Mouse (Mus musculus) midbrain, postnatal 0 days (tissue): ENCODE data around the gene Fam71f2. TPM values are rescaled to one million over a fixed set of nuclear protein-coding genes. Genes with fewer than 3 reads are reported as not detected.

Experiments
- ATAC-seq: fragments of 200-750 bp; cut with Nextera tagmentation; 2 replicates; pipeline ENCODE4 v1.8.0; 2017; ENCODE audit warnings: moderate number of reproducible peaks, mild to moderate bottlenecking, moderate TSS enrichment, moderate library complexity; ENCODE audit not compliant: low FRiP score
- DNase-seq: peaks from one replicate; pipeline ENCODE4 v3.0.0-alpha.2; 2015; ENCODE audit warnings: low spot score
- H3K27ac ChIP-seq: fragments of 300-500 bp; sonication (generic); 2 replicates; pipeline ENCODE4 v1.5.1; 2014; ENCODE audit warnings: low read depth, mild to moderate bottlenecking, low read length, mixed read lengths
- H3K27me3 ChIP-seq: fragments of 300-500 bp; sonication (generic); 2 replicates; pipeline ENCODE4 v1.6.1; 2014; ENCODE audit warnings: low read length, control low read depth, mixed read lengths; ENCODE audit not compliant: insufficient read depth
- H3K36me3 ChIP-seq: fragments of 300-500 bp; sonication (generic); 2 replicates; pipeline ENCODE4 v1.6.1; 2014; ENCODE audit warnings: low read length, control low read depth, mixed read lengths; ENCODE audit not compliant: insufficient read depth
- H3K4me1 ChIP-seq: fragments of 300-500 bp; sonication (generic); 2 replicates; pipeline ENCODE4 v1.6.1; 2014; ENCODE audit warnings: mild to moderate bottlenecking, control low read depth, antibody characterized with exemption, low read length, mixed read lengths; ENCODE audit not compliant: insufficient read depth
- H3K4me2 ChIP-seq: fragments of 300-500 bp; sonication (generic); 2 replicates; pipeline ENCODE4 v1.6.1; 2014; ENCODE audit warnings: low read depth, mild to moderate bottlenecking, low read length, mixed read lengths; ENCODE audit not compliant: poor library complexity, severe bottlenecking
- H3K4me3 ChIP-seq: fragments of 300-500 bp; sonication (generic); 2 replicates; pipeline ENCODE4 v1.5.1; 2014; ENCODE audit warnings: low read depth, mild to moderate bottlenecking, low read length, moderate library complexity
- H3K9ac ChIP-seq: fragments of 300-500 bp; sonication (generic); replicated peaks from 2 replicates; pipeline ENCODE4 v1.6.1; 2014; ENCODE audit warnings: mild to moderate bottlenecking, low read length, moderate library complexity, mixed read lengths; ENCODE audit not compliant: poor library complexity, severe bottlenecking
- H3K9me3 ChIP-seq: fragments of 300-500 bp; sonication (generic); 2 replicates; pipeline ENCODE4 v1.6.1; 2016; ENCODE audit warnings: low read length, control low read depth
- CTCF ChIP-seq: IDR thresholded peaks from 2 replicates; pipeline ENCODE4 v1.5.1; 2016; ENCODE audit warnings: antibody characterized with exemption, mild to moderate bottlenecking
- WGBS: fragments of 180-500 bp; shearing (Covaris S2); extraction: QIAGEN DNeasy Blood & Tissue Kit; methylation state at CpG from one replicate; pipeline ENCODE4 v1.1.7; 2014; 5-methylcytosine and 5-hydroxymethylcytosine counted together
- polyA plus RNA-seq: library from polyadenylated mRNA; unstranded; fragments of >200 nt; fragmentation: Nextera tagmentation; extraction: Ambion mirVana; gene quantifications from 2 replicates; pipeline ENCODE4 v1.2.1, GENCODE M21; 2015
- total RNA-seq: library from RNA; depleted of rRNA; stranded (reverse); fragments of >200 nt; gene quantifications from 2 replicates; pipeline ENCODE4 v1.2.3, GENCODE M21; 2014

Fam71f2 gene
- total and polyA plus RNA-seq, 2 experiments from 2014 or later, result 0.44 to 0.58 TPM

DNA sequence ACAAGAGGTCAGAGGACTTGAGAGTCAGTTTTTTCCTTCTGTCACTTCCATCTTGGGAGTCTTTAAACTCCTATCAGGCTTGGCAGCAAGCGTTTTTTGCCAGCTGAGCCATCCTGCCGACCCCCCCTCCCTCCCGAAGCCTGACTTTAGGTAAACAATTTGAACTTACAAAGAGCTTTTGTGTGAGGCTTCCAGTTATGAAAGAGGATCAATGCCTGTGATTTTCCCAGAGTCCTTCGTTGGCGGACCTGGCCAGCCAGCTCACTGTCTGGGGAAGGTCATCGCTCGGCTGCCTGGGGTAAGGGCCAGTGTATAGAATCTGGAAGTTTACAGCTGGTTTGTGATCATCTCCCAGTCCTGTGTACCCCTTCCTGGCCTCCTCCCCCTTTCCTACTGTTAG is 1.3 kb downstream of the Fam71f2 start:
- ATAC-seq, result no peak
- H3K27me3 ChIP-seq, result no peaks in the 10 kb centered on the region
- no peak overlapping the region for H3K4me3 ChIP-seq
- TF ChIP-seq CTCF, result no peak
- H3K9ac ChIP-seq, result no peak overlapping the region
- no peak overlapping the region for H3K4me2 ChIP-seq
- H3K4me1 ChIP-seq, result no peaks in the 10 kb centered on the region
- DNase-seq, result no peak
- H3K36me3 ChIP-seq, result no peaks in the 10 kb centered on the region
- no peaks in the 10 kb centered on the region for H3K9me3 ChIP-seq
- 32% methylated on average over 7 of the region's 7 CpGs for WGBS
- H3K27ac ChIP-seq, result no peak overlapping the region

DNA sequence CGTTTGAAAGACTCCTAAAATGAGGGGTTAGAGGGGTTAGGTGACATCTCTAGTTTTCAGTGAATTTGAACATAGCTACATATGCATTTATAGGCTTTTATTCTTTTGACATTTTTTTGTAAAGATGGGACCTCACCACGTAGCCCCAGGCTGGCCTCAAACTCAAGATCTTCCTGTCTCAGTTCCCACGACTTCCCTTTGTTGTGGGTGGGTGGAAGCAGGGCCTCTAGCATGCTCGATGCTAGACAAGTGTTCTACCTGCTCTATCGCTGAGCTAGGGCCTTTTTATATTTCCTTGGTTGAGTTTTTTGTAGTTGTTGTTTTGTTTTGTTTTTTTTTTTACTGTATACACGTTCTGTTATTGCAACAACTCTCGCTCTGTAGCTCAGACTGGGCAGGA is 7.5 kb downstream of the Fam71f2 start:
- ATAC-seq (no peak), DNase-seq (no peak)
- H3K4me3 ChIP-seq, result no peak overlapping the region
- no peaks in the 10 kb centered on the region for H3K36me3 ChIP-seq
- H3K27ac ChIP-seq, result no peak overlapping the region
- H3K4me1 ChIP-seq, result no peaks in the 10 kb centered on the region
- H3K9ac ChIP-seq, result no peak overlapping the region
- H3K4me2 ChIP-seq, result no peak overlapping the region
- no peaks in the 10 kb centered on the region for H3K27me3 ChIP-seq
- no peak for TF ChIP-seq CTCF
- WGBS, result 77% methylated on average over 7 of the region's 7 CpGs
- H3K9me3 ChIP-seq, result no peaks in the 10 kb centered on the region

GRCm38 (mm10) chr6:29287481-29287880 is 8.1 kb downstream of the Fam71f2 start:
- H3K9ac ChIP-seq, result no peak overlapping the region
- no peak overlapping the region for H3K27ac ChIP-seq
- DNase-seq (no peak), ATAC-seq (no peak)
- no peak overlapping the region for H3K4me3 ChIP-seq
- H3K4me1 ChIP-seq, result no peaks in the 10 kb centered on the region
- no peaks in the 10 kb centered on the region for H3K9me3 ChIP-seq
- no peak for TF ChIP-seq CTCF
- H3K36me3 ChIP-seq, result no peaks in the 10 kb centered on the region
- H3K4me2 ChIP-seq, result no peak overlapping the region
- WGBS, result 24% methylated on average over 6 of the region's 6 CpGs
- H3K27me3 ChIP-seq, result no peaks in the 10 kb centered on the region

DNA sequence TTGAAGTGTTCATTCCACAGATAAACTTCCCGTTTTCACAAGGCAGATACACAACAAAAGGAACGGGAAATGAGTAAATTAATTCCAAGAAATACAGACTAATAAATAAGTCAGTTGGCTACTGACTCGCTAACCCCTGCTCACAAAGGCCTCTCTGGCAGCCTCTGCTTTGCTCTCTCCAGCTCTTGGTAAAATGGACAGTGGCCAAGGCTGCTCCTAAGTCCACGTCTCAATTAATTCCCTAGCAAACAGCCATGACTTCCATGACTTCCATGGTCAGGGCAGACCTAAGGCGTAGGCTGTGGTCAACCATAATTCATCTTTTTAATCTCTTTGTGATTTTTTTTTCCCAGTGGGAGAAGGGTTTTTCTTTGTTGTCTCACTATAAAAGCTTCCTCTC is 8.6 kb downstream of the Fam71f2 start:
- Histone ChIP-seq H3K4me3 (no peak overlapping the region), H3K36me3 (no peaks in the 10 kb centered on the region), H3K9ac (no peak overlapping the region), H3K4me1 (no peaks in the 10 kb centered on the region), H3K27ac (no peak overlapping the region), H3K9me3 (no peaks in the 10 kb centered on the region), H3K4me2 (no peak overlapping the region), H3K27me3 (no peaks in the 10 kb centered on the region)
- WGBS, result 38% methylated on average over 5 of the region's 5 CpGs
- DNase-seq (peak; percentile 24), ATAC-seq (no peak)
- TF ChIP-seq CTCF, result no peak

- H3K4me2 ChIP-seq, result no peak overlapping the region
- H3K36me3 ChIP-seq, result no peaks in the 10 kb centered on the region
- no peak overlapping the region for H3K4me3 ChIP-seq
- WGBS, result 73% methylated on average over 6 of the region's 6 CpGs
- H3K4me1 ChIP-seq, result no peaks in the 10 kb centered on the region
- H3K27ac ChIP-seq, result no peak overlapping the region
- no peak for TF ChIP-seq CTCF
- DNase-seq, result no peak
- no peaks in the 10 kb centered on the region for H3K9me3 ChIP-seq
- no peak for ATAC-seq
- H3K9ac ChIP-seq, result no peak overlapping the region
- no peaks in the 10 kb centered on the region for H3K27me3 ChIP-seq
Measured at GRCm38 (mm10) chr6:29288651-29289050, 9.3 kb downstream of the Fam71f2 start.

DNA sequence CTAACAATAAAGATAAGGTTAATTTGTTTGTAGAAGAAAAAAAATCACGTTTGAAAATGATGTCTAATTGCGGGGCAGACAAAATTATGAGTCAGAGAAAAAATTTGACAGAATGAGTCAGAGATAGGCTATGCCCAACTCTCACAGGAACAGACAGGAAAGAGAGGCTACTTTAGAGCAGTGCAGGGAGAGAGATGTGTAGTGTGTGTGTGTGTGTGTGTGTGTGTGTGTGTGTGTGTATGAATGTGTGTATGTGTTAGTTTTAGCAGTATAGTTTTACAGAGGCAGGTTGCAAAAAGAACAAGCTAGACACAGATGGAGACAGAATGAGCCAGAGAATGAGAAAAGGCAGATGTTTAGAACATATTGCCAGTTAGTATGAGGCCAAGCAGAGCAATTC is 19.7 kb downstream of the Fam71f2 start:
- H3K9me3 ChIP-seq, result no peaks in the 10 kb centered on the region
- 76% methylated on average over 2 of the region's 2 CpGs for WGBS
- no peak for TF ChIP-seq CTCF

GRCm38 (mm10) chr6:29303251-29303650 is 23.9 kb downstream of the Fam71f2 start:
- DNase-seq, result no peak
- no peaks in the 10 kb centered on the region for H3K27me3 ChIP-seq
- H3K4me1 ChIP-seq, result no peaks in the 10 kb centered on the region
- no peaks in the 10 kb centered on the region for H3K9me3 ChIP-seq
- H3K27ac ChIP-seq, result no peak overlapping the region
- H3K36me3 ChIP-seq, result no peaks in the 10 kb centered on the region
- H3K4me3 ChIP-seq, result no peak overlapping the region
- no peak for ATAC-seq
- H3K4me2 ChIP-seq, result no peak overlapping the region
- TF ChIP-seq CTCF, result no peak
- no peak overlapping the region for H3K9ac ChIP-seq

More for the DNA sequence above, 19.7 kb downstream of the Fam71f2 start:
- H3K36me3 ChIP-seq, result no peaks in the 10 kb centered on the region
- H3K27ac ChIP-seq, result no peak overlapping the region
- H3K4me2 ChIP-seq, result no peak overlapping the region
- ATAC-seq, result no peak
- H3K4me1 ChIP-seq, result no peaks in the 10 kb centered on the region
- no peak for DNase-seq
- no peak overlapping the region for H3K9ac ChIP-seq
- H3K4me3 ChIP-seq, result no peak overlapping the region
- no peaks in the 10 kb centered on the region for H3K27me3 ChIP-seq
